Mouse (Mus musculus) ES-Bruce4 (cell line): ENCODE data around the gene Gm21915. TPM values are rescaled to one million over a fixed set of nuclear protein-coding genes. Genes with fewer than 3 reads are reported as not detected.
A peak's percentile ranks its signal among the peaks of the same experiment; 100 is the strongest.

ENCODE experiments used
- H3K27ac ChIP-seq: 2 replicates; pipeline ENCODE4 v1.5.1; 2012; ENCODE audit warnings: low read length, inconsistent platforms; ENCODE audit not compliant: insufficient read depth
- H3K27me3 ChIP-seq: 2 replicates; pipeline ENCODE4 v1.6.1; 2012; ENCODE audit warnings: mild to moderate bottlenecking, low read length, inconsistent platforms; ENCODE audit not compliant: control insufficient read depth, poor library complexity, insufficient read depth, severe bottlenecking
- H3K36me3 ChIP-seq: 2 replicates; pipeline ENCODE4 v1.6.1; 2012; ENCODE audit warnings: inconsistent platforms, mild to moderate bottlenecking, low read length, moderate library complexity; ENCODE audit not compliant: control insufficient read depth, poor library complexity, insufficient read depth, severe bottlenecking
- H3K4me1 ChIP-seq: one replicate; pipeline ENCODE4 v1.8.1; 2011; ENCODE audit warnings: low read length; ENCODE audit not compliant: control insufficient read depth, insufficient read depth
- H3K4me3 ChIP-seq: 2 replicates; pipeline ENCODE4 v1.5.1; 2011; ENCODE audit warnings: low read depth, mild to moderate bottlenecking, low read length
- H3K9ac ChIP-seq: 2 replicates; pipeline ENCODE4 v1.6.1; 2012; ENCODE audit warnings: low read depth, mild to moderate bottlenecking, inconsistent platforms; ENCODE audit not compliant: poor library complexity, severe bottlenecking
- H3K9me3 ChIP-seq: replicated peaks from 2 replicates; pipeline ENCODE4 v1.6.1; 2012; ENCODE audit warnings: mild to moderate bottlenecking, low read length, inconsistent platforms; ENCODE audit not compliant: control insufficient read depth, poor library complexity, insufficient read depth, severe bottlenecking
- CTCF ChIP-seq: IDR thresholded peaks from one replicate; pipeline ENCODE4 v1.8.1; 2011; ENCODE audit warnings: low read depth, low read length
- EP300 ChIP-seq: IDR thresholded peaks from 2 replicates; pipeline ENCODE4 v1.6.1; 2011; ENCODE audit warnings: low read depth, low read length; ENCODE audit not compliant: insufficient read depth
- POLR2A ChIP-seq: IDR thresholded peaks from one replicate; pipeline ENCODE4 v1.8.1; 2011; ENCODE audit warnings: low read length; ENCODE audit not compliant: insufficient read depth
- polyA plus RNA-seq: library from polyadenylated mRNA; stranded (reverse); fragments of >200 nt; gene quantifications from 2 replicates; pipeline ENCODE4 v1.2.4, GENCODE M21; 2011; ENCODE audit warnings: low read depth; ENCODE audit not compliant: missing spikeins, insufficient read depth, insufficient read length

The Gm21915 gene
- polyA plus RNA-seq: not detected in 2 replicates

GRCm38 (mm10) chr9:40670313-40670712 is at the start of gene Gm21915:
Gm21915 (plus strand) TSS chr9:40670613.
- Histone ChIP-seq H3K36me3 (no peaks in the 10 kb centered on the region), H3K9me3 (no peaks in the 10 kb centered on the region), H3K27me3 (no peaks in the 10 kb centered on the region), H3K27ac (no peak within 1 kb of the TSS), H3K4me3 (no peak within 1 kb of the TSS), H3K9ac (no peak within 1 kb of the TSS), H3K4me1 (peaks cover 2% of the 10 kb centered on the region)
- no peak for TF ChIP-seq CTCF
- no peak for TF ChIP-seq POLR2A
- no peak for TF ChIP-seq EP300

GRCm38 (mm10) chr9:40622265-40622664 is 48.1 kb upstream of the Gm21915 start:
- H3K4me3 ChIP-seq: no peak overlapping the region
- no peak overlapping the region for H3K27ac ChIP-seq
- H3K9me3 ChIP-seq: no peaks in the 10 kb centered on the region
- no peak overlapping the region for H3K9ac ChIP-seq
- H3K36me3 ChIP-seq: no peaks in the 10 kb centered on the region
- TF ChIP-seq EP300 (no peak), POLR2A (no peak), CTCF (no peak)
- no peaks in the 10 kb centered on the region for H3K27me3 ChIP-seq
- H3K4me1 ChIP-seq: peaks cover under 1% of the 10 kb centered on the region

GRCm38 (mm10) chr9:40622793-40623192 is 47.6 kb upstream of the Gm21915 start:
- Histone ChIP-seq H3K9ac (no peak overlapping the region), H3K27ac (no peak overlapping the region), H3K9me3 (no peaks in the 10 kb centered on the region), H3K4me1 (no peaks in the 10 kb centered on the region), H3K27me3 (no peaks in the 10 kb centered on the region), H3K4me3 (no peak overlapping the region), H3K36me3 (no peaks in the 10 kb centered on the region)
- TF ChIP-seq CTCF (no peak), EP300 (no peak), POLR2A (no peak)

GRCm38 (mm10) chr9:40625341-40625740 is 45.1 kb upstream of the Gm21915 start:
- no peak for TF ChIP-seq EP300
- no peak for TF ChIP-seq POLR2A
- no peak for TF ChIP-seq CTCF
- H3K9me3 ChIP-seq: no peaks in the 10 kb centered on the region
- H3K9ac ChIP-seq: no peak overlapping the region
- H3K27ac ChIP-seq: no peak overlapping the region
- no peaks in the 10 kb centered on the region for H3K36me3 ChIP-seq
- H3K4me1 ChIP-seq: no peaks in the 10 kb centered on the region
- no peak overlapping the region for H3K4me3 ChIP-seq
- H3K27me3 ChIP-seq: no peaks in the 10 kb centered on the region

GRCm38 (mm10) chr9:40626566-40626965 is 43.8 kb upstream of the Gm21915 start:
- no peaks in the 10 kb centered on the region for H3K36me3 ChIP-seq
- no peak overlapping the region for H3K4me3 ChIP-seq
- no peaks in the 10 kb centered on the region for H3K9me3 ChIP-seq
- no peaks in the 10 kb centered on the region for H3K4me1 ChIP-seq
- TF ChIP-seq EP300 (no peak), POLR2A (no peak), CTCF (no peak)
- no peak overlapping the region for H3K27ac ChIP-seq
- no peak overlapping the region for H3K9ac ChIP-seq
- H3K27me3 ChIP-seq: no peaks in the 10 kb centered on the region

- H3K27me3 ChIP-seq: no peaks in the 10 kb centered on the region
- TF ChIP-seq CTCF (no peak), EP300 (0 out of 2 replicates have a peak, but pooled peaks have one; percentile 51)
- no peak overlapping the region for H3K9ac ChIP-seq
- H3K4me1 ChIP-seq: no peaks in the 10 kb centered on the region
- no peak overlapping the region for H3K4me3 ChIP-seq
- H3K36me3 ChIP-seq: no peaks in the 10 kb centered on the region
- no peaks in the 10 kb centered on the region for H3K9me3 ChIP-seq
- H3K27ac ChIP-seq: no peak overlapping the region; the same call in 1 of the 2 replicates
These were observed 43.2 kb upstream of the Gm21915 start for GRCm38 (mm10) chr9:40627146-40627713.
